Mouse (Mus musculus) bone marrow, adult 2 months (tissue): ENCODE data around the gene Lrrc17.

Experiments used
- CTCF ChIP-seq: fragments of 200-500 bp; IDR thresholded peaks from 2 replicates; pipeline ENCODE4 v1.5.1; 2011; ENCODE audit warnings: low read length, control low read depth; ENCODE audit not compliant: control insufficient read depth, insufficient read depth
- POLR2A ChIP-seq: fragments of 200-500 bp; IDR thresholded peaks from 2 replicates; pipeline ENCODE4 v1.6.1; 2011; ENCODE audit warnings: low read depth, mild to moderate bottlenecking, control low read depth, low read length, borderline replicate concordance; ENCODE audit not compliant: control insufficient read depth

DNA sequence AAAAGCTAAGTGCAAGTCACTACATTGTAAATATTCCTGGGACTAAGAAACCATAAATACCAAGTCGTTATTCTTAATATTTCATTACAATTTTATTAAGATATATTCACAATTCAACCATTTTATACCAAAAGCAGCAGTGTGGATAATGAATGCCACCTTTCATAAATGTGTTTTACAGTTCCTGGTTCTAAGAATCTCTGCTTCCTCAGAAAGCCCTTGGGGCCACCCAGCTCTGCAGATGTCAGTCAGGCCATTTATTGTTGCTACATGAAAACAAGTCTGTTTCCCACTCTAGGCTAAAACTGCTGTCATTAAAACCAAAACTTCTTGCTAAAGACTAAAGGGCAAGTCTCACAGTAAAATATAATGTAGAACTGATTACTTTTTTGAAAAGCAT, 24.4 kb downstream of the Lrrc17 start:
- TF ChIP-seq POLR2A: no peak
- TF ChIP-seq CTCF: no peak
